Mouse (Mus musculus) v-Abl transformed pro-B cells (cell line): Measurements from ENCODE around the gene Capn15.

Source experiments
- in situ Hi-C, 2 experiments: fragments of 400-800 bp; cut with MboI; formaldehyde crosslinking; loops; one replicate each; pipeline ENCODE4 v1.15.1; 2025; ENCODE audit not compliant: unreplicated experiment in 2 of 2

Capn15 gene

DNA sequence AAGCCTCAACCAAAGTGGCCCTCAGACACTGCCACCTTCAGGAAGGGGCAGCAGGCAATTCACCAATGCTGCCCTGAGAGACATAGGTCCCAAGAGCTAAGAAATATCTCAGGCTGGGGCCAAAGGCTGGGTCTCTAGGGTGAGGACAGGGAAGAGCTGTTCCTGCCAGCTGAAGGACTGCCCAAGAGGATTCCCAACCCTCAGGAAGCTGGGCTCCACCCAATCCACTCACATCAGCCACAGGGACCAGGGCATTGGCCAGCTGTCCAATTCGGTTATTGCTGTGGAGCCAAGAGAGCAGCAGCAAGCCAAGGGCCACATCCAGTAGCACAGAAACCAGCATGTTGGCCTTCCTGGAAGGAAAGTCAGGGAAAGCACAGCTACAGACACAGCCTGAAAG lies 51.1 kb downstream of the Capn15 start:
- in situ Hi-C loops: no loop called here

DNA sequence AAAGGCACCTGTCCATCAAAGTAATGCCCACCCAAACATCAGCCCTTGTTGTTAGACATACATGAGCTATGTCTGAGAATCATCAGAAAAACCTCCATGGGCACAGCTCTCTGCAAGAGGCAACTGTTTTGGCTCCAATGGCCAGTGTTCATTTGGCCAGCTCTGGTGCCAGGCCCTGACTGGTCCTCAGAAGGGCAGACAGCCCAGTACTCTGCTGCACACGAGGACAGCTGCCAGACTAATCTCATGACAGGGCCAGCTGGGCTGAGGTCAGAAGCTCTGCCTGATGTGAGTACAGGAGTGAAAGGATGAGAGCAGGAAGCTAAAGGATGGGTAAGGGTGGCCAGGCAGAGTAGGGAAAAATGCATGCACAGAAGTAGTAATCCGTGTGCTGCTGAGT lies 60.2 kb downstream of the Capn15 start:
- in situ Hi-C loops: no loop called here

DNA sequence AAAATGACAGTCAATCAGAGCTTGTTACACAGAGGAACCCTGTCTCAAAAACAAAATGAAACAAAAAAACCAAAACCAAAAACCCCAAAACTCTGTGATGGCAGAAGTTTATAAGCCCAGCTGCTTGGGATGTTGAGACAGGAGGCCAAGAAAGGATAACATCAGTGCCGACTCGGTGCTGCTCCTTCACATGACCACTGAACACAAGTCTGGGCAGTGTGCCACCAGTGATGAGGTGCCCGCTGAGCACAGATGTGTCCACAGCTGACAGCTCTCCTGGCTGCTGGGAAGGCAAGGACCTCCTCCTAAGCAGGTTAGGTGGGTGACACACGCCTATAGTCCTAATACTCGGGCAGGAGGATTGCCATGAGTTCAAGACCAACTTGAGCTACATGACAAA lies 63.5 kb downstream of the Capn15 start:
- in situ Hi-C loops: no loop called here

DNA sequence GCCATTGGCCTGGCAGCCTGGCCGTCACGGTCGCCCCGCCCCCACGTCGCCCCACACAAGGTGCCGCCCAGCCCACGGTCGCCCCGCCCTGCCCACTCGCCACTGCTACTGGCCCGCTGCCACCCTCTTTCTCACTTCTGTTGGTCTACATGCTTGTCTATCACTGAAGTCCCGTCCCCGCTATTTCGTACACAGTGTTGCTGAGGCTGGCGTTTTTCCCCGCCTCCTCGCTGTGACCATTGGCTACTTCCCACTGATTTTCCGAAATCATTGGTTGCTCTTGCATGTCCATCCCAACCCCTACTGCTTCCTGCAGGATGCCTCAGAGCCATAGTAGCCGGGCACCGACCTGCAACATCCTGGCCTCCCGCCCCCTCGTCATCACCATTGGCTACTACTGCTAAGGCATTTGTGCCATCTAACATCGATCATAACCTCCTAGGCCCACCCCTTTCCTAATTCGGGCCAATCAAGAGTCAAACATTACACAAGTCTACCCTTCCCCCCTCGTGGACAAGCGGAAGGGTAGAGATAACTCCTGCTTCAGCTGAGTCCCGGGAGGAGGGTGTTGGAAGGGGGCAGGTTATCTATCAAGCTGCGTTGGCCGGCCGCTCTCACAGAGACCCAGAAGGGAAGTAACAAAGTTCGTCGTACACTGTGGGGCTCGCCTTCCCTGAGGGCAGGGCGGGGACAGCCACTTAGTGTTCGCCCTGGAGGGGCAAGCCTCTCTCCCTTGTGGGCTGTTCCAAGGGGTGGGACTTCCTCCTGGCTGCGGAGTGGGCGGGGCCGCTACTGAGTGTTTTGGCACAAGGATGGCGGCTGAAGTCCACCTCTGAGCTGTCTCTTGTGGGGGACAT lies 65.6 kb downstream of the Capn15 start:
- in situ Hi-C loops: no loop called here

DNA sequence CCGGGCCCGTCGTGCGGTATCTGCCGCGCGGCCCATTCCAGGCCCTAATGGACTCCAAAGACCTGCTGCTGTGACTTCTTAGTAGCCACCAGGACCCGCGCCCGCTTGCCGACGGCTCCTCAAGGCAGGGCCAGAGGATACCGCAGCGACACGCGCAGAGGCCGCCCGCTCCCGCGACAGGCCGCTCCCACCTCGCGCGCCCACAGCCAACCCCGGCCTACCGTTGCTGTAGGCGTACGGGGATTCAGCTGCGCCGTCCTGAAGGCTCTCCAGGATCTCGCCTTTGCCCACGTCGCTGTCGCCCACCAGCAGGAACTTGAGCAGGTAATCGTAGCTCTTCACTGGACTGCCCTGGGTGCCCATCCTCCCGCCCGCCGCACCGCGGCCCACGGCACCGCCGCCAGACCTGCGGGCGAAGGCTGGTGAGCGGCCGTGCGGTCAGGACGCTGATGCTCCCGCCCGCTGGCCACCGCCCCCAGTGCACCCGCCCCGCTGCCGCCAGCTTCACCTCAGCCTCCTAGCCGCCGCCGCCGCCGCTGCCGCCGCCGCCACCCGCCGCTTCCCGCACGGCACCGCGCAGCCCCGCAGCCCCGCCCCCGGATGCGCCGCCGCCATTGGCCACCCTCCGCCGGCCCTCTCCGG lies 66.3 kb downstream of the Capn15 start, which contains the start of gene Rab40c:
Gene Rab40c (minus strand): TSS at position 584 of the 642 bp plus-strand sequence.
- in situ Hi-C loops: no loop called here

DNA sequence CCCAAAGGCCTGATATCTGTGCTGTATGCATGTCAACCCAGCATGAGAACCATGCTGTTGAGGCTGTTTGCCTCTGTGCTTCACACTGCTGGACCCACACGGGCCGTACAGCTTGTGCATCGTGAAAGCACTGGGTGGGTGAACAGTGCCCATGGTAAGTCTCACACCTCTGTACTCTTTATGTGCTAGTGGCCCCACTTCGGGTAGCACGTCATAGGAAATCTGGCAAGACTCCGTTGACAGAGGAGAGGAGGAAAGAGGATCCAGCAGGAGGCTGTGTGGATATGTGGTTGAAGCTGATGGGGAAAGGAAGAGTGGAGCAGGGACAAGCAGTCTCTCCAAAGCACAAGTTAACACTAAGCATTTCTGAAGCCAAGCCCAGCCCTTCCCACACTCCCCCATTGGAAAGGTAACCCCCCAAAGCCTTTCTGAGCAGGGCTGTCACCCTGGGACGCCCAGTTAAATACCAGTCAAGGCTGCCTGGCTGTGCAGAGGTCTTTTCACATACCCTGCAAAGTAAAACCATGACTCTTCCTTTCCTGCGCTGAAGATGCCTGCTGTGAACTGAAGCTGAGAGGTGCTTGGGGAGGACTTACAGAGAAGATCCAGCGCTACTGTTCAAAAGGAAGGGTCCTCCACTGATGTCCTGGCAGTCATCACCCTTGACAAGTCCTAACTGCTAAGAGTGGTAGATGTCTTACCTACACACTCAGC lies 67.4 kb downstream of the Capn15 start:
- in situ Hi-C loops: no loop called here

DNA sequence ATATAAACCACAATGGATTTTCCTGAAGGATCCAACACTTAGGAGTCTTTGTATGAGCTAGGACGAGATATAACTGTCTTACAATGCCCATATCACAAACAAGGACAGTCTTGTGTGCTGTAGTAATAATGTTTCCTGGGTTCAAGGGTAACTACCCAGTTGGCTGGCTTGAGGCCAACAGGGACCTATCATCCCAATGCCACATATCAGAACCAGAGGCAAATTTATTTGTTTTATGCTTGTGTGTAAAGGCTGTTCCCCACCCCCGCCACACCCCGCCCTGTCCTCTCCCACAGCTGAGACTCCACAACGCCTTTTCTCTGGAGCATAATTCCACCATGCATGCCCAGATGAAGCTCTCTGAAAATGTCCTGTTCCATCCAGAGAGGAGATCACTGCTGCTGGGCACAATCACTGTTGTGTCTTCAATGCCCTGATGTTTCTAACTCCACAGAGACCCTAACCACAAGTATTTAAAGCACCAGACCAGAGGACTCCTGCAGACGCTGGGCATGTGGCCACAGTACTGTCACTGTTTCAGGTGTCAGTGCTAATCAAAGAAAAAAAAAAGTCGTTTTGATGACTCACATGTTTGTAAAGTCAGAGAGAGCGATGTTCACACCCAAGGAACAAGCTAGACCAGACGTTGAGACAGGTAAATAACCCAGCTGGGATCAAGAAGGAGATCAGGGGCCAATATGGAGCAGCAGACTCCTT lies 68.5 kb downstream of the Capn15 start:
- in situ Hi-C loops: no loop called here

DNA sequence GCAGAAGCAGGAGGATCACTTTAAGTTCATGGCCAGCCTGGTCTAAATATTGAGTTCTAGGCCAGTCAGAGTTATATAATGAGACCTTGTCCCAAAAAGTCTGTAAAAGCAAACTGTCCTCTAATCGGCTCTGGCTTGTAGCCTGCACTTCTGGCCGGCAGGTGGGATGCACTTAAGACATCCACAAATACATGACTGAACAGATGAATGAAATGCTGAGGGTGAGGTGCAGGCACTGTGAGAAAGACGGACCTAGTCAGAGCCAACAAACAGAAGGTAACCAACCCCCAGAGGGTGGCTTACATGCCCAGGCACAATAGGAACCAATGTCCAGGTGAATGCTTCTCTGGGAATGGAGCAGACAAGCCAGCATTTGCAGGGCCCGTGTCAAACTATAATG lies 71.3 kb downstream of the Capn15 start:
- in situ Hi-C loops: no loop called here

DNA sequence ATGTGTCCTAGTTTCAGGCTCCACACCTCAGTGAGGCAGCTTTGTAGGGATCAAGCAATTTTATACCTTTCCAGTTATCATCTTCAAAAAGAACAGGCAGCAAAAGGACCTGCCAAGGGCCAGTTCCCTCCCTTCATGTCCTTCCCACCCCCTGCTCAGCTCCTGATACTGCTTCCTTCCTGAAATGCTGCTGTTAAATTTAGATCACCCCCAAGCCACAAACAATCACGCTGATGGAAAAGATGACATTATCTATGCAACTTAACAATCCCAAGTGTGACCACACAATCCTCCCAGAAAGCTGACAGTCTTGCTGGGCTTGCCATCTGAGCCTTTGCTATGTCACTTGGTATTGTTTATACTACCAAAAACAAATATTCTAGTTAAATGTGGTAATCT lies 71.7 kb downstream of the Capn15 start:
- in situ Hi-C loops: no loop called here

DNA sequence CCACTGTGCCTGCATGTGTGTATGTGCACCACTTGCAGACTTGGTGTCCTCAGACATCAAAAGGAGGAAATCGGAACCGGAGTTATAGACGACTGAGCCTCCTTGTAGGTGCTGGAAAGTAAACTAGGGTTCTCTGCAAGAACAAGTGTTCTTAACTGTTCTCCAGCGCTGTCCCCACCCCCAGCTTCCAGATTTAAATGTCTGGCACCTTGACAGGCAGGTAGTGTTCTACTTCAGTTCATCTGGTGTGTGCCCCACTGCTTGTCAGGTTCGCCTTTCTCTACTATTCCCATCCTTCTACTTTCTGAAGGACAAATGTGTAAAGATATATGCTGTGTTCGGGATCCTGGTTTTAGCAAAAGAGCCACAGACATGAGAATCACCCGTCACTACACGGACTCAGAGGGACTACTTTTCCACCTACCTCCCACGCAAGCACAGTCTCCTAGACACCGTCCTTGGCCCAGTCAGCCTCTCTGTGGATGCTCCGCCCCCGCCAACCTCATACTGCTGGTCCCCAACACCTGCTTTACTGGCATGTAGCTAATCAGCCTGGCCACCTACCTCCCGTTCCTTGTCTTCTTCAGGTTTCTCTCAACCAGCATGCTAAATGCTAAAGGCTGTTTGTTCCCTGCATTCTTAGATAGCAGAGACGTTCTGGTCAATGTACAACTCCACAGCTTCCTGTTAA lies 72.3 kb downstream of the Capn15 start:
- in situ Hi-C loops: no loop called here

DNA sequence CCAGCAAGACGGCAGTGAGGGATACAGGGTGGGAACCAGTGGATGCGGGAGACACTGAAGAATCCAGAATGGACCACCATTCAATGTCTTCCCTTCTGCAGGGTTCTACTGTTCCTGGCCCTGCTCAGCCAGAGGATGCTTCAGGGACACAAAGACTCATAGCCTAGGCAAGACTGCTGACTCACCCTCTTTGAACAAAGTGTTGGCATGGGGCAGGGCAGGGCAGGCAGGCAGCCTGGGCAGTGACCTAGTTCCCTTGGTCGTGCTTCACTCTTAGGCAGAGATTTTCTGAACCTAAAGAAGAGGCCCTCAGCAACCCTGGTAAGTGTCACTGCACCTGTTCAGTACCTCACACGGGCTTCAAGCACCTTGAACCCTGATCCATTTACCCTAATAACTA lies 73.8 kb downstream of the Capn15 start:
- in situ Hi-C loops: no loop called here
